Mouse (Mus musculus) intestine, embryonic 14.5 days (tissue): Measurements from ENCODE around the gene Wbp2. TPM values are rescaled to one million over a fixed set of nuclear protein-coding genes. Genes with fewer than 3 reads are reported as not detected.
A peak's percentile ranks its signal among the peaks of the same experiment; 100 is the strongest.

Experiments used
- ATAC-seq: fragments of 200-750 bp; cut with Nextera tagmentation; replicated peaks from 2 replicates; pipeline ENCODE4 v1.8.0; 2017; ENCODE audit warnings: low read depth, moderate number of reproducible peaks, moderate TSS enrichment, moderate library complexity; ENCODE audit not compliant: low FRiP score, low TSS enrichment
- DNase-seq: peaks from one replicate; pipeline ENCODE4 v3.0.0-alpha.2; 2018; ENCODE audit warnings: low spot score
- H3K27ac ChIP-seq: fragments of 300-500 bp; sonication (generic); 2 replicates; pipeline ENCODE4 v1.5.1; 2014; ENCODE audit warnings: low read depth, mild to moderate bottlenecking, control low read depth
- H3K27me3 ChIP-seq: fragments of 300-500 bp; sonication (generic); replicated peaks from 2 replicates; pipeline ENCODE4 v1.6.1; 2014; ENCODE audit warnings: low read length, control low read depth; ENCODE audit not compliant: control insufficient read depth, insufficient read depth
- H3K36me3 ChIP-seq: fragments of 300-500 bp; sonication (generic); 2 replicates; pipeline ENCODE4 v1.6.1; 2014; ENCODE audit warnings: low read length, control low read depth; ENCODE audit not compliant: control insufficient read depth, insufficient read depth
- H3K4me1 ChIP-seq: fragments of 300-500 bp; sonication (generic); replicated peaks from 2 replicates; pipeline ENCODE4 v1.6.1; 2014; ENCODE audit warnings: low read length, control low read depth, mixed read lengths; ENCODE audit not compliant: control insufficient read depth, insufficient read depth
- H3K4me2 ChIP-seq: fragments of 300-500 bp; sonication (generic); 2 replicates; pipeline ENCODE4 v1.6.1; 2014; ENCODE audit warnings: low read length
- H3K4me3 ChIP-seq: fragments of 300-500 bp; sonication (generic); 2 replicates; pipeline ENCODE4 v1.5.1; 2014; ENCODE audit warnings: low read depth, low read length, control low read depth, mixed read lengths
- H3K9ac ChIP-seq: fragments of 300-500 bp; sonication (generic); 2 replicates; pipeline ENCODE4 v1.6.1; 2014; ENCODE audit warnings: mild to moderate bottlenecking, low read length
- H3K9me3 ChIP-seq: fragments of 300-500 bp; sonication (generic); 2 replicates; pipeline ENCODE4 v1.6.1; 2016; ENCODE audit warnings: low read length, control low read depth; ENCODE audit not compliant: control insufficient read depth
- WGBS: fragments of 180-500 bp; shearing (Covaris S2); extraction: QIAGEN DNeasy Blood & Tissue Kit; methylation state at CpG from one replicate; pipeline ENCODE4 v1.1.7; 2014; 5-methylcytosine and 5-hydroxymethylcytosine counted together
- polyA plus RNA-seq: library from polyadenylated mRNA; unstranded; fragments of >200 nt; fragmentation: Nextera tagmentation; extraction: Ambion mirVana; gene quantifications from 2 replicates; pipeline ENCODE4 v1.2.1, GENCODE M21; 2014

The Wbp2 gene
- polyA plus RNA-seq, 1 experiment from 2014 or later, result 85.0 TPM

GRCm38 (mm10) chr11:116042372-116043138 lies 44.2 kb downstream of the Wbp2 start:
- Histone ChIP-seq H3K36me3 (peaks cover 56% of the 10 kb centered on the region), H3K9me3 (no peaks in the 10 kb centered on the region), H3K9ac (no peak overlapping the region), H3K27me3 (no peaks in the 10 kb centered on the region), H3K27ac (no peak overlapping the region), H3K4me3 (no peak overlapping the region), H3K4me1 (no peaks in the 10 kb centered on the region), H3K4me2 (no peak overlapping the region)
- 85% methylated on average over 5 of the region's 5 CpGs for WGBS
- no peak for ATAC-seq
- DNase-seq, result no peak

DNA sequence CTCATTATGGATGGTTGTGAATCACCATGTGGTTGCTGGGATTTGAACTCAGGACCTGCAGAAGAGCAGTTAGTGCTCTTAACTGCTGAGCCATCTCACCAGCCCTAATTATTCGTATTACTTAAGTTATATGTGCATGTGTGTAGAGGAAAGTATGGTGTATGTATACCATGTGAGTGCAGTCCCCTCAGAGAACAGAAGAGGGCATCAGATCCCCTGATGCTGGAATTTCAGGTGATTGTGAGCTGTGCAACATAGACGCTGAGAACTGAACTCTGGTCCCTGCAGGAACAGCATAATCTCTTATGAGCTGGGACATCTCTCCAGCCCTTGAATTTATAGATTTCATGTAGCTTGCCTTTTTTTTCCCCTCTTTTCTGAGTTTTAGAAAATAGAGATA lies 45.0 kb downstream of the Wbp2 start:
- no peak for DNase-seq
- no peak overlapping the region for H3K4me2 ChIP-seq
- no peak overlapping the region for H3K4me3 ChIP-seq
- H3K27me3 ChIP-seq, result no peaks in the 10 kb centered on the region
- H3K4me1 ChIP-seq, result no peaks in the 10 kb centered on the region
- peaks cover 49% of the 10 kb centered on the region for H3K36me3 ChIP-seq
- no peaks in the 10 kb centered on the region for H3K9me3 ChIP-seq
- no peak for ATAC-seq
- 94% methylated on average over 2 of the region's 2 CpGs for WGBS
- no peak overlapping the region for H3K27ac ChIP-seq
- no peak overlapping the region for H3K9ac ChIP-seq

GRCm38 (mm10) chr11:116040593-116040992 lies 46.2 kb downstream of the Wbp2 start:
- H3K36me3 ChIP-seq, result peaks cover 42% of the 10 kb centered on the region
- no peaks in the 10 kb centered on the region for H3K27me3 ChIP-seq
- H3K4me2 ChIP-seq, result no peak overlapping the region
- H3K9me3 ChIP-seq, result no peaks in the 10 kb centered on the region
- ATAC-seq (no peak), DNase-seq (no peak)
- WGBS, result 86% methylated on average over 6 of the region's 6 CpGs
- H3K9ac ChIP-seq, result no peak overlapping the region
- H3K4me1 ChIP-seq, result no peaks in the 10 kb centered on the region
- H3K27ac ChIP-seq, result no peak overlapping the region
- no peak overlapping the region for H3K4me3 ChIP-seq

DNA sequence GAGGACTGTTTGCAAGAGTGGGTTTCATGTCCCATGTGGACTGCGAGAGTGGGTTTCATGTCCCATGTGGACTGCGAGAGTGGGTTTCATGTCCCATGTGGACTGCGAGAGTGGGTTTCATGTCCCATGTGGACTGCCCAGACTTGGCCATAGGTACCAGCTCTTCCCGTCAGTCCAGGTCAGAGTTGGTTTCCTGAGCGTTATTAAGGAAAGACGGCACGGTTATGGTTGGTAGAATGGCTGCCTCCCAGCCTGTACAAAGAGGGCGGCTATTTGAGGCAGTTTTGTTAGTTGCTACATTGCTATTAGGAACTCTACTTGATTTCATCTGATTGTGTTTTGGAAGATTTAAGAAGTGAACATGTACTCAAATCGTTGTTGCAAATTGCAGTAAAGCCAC lies 49.0 kb downstream of the Wbp2 start:
- Histone ChIP-seq H3K4me1 (no peaks in the 10 kb centered on the region), H3K9ac (no peak overlapping the region), H3K9me3 (no peaks in the 10 kb centered on the region), H3K4me2 (no peak overlapping the region), H3K36me3 (peaks cover 32% of the 10 kb centered on the region), H3K27ac (no peak overlapping the region), H3K4me3 (no peak overlapping the region), H3K27me3 (no peaks in the 10 kb centered on the region)
- DNase-seq, result no peak
- WGBS, result 94% methylated on average over 9 of the region's 9 CpGs
- ATAC-seq, result no peak

DNA sequence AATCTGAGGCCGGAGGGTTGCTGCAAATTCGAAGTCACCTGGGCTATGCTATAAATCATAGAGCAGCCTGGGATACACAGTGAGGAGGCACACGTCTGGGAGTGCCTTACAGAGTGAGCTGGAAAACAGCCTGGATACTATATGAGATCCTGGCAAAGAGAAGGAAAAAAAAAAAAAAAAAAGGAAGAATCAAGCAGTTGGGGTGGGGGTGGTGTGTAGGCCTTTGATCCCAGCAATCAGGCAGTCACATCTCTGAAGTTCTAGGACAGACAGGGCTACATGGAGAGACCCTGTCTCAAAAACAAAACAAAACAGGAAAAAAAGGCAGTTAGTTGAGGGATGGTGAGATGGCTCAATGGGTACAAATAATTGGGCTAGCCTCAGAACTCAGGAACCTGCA lies 50.1 kb downstream of the Wbp2 start:
- WGBS, result 76% methylated on average over 3 of the region's 3 CpGs
- Histone ChIP-seq H3K4me3 (no peak overlapping the region), H3K27ac (no peak overlapping the region), H3K4me2 (no peak overlapping the region), H3K4me1 (peaks cover 2% of the 10 kb centered on the region; the same call in 1 of the 2 replicates), H3K36me3 (peaks cover 27% of the 10 kb centered on the region), H3K9me3 (no peaks in the 10 kb centered on the region), H3K9ac (no peak overlapping the region), H3K27me3 (no peaks in the 10 kb centered on the region)
- ATAC-seq, result no peak
- DNase-seq, result no peak

- WGBS, result 94% methylated on average over 6 of the region's 6 CpGs
- Histone ChIP-seq H3K36me3 (peaks cover 11% of the 10 kb centered on the region), H3K4me1 (peaks cover 11% of the 10 kb centered on the region), H3K9ac (no peak overlapping the region), H3K9me3 (no peaks in the 10 kb centered on the region), H3K27ac (no peak overlapping the region), H3K4me2 (no peak overlapping the region), H3K4me3 (no peak overlapping the region), H3K27me3 (no peaks in the 10 kb centered on the region)
- DNase-seq (no peak), ATAC-seq (no peak)
These were observed 52.2 kb downstream of the Wbp2 start for GRCm38 (mm10) chr11:116034584-116034983.

GRCm38 (mm10) chr11:116030898-116031845 lies 55.6 kb downstream of the Wbp2 start:
- Histone ChIP-seq H3K27me3 (no peaks in the 10 kb centered on the region), H3K4me2 (peak overlapping the region; percentile 61), H3K4me1 (peaks cover 12% of the 10 kb centered on the region), H3K4me3 (peak overlapping the region; percentile 74), H3K36me3 (no peaks in the 10 kb centered on the region), H3K9ac (peak overlapping the region; percentile 99), H3K27ac (peak overlapping the region; percentile 99), H3K9me3 (no peaks in the 10 kb centered on the region)
- ATAC-seq (peak; percentile 18), DNase-seq (no peak)
- 24% methylated on average over 14 of the region's 14 CpGs for WGBS

DNA sequence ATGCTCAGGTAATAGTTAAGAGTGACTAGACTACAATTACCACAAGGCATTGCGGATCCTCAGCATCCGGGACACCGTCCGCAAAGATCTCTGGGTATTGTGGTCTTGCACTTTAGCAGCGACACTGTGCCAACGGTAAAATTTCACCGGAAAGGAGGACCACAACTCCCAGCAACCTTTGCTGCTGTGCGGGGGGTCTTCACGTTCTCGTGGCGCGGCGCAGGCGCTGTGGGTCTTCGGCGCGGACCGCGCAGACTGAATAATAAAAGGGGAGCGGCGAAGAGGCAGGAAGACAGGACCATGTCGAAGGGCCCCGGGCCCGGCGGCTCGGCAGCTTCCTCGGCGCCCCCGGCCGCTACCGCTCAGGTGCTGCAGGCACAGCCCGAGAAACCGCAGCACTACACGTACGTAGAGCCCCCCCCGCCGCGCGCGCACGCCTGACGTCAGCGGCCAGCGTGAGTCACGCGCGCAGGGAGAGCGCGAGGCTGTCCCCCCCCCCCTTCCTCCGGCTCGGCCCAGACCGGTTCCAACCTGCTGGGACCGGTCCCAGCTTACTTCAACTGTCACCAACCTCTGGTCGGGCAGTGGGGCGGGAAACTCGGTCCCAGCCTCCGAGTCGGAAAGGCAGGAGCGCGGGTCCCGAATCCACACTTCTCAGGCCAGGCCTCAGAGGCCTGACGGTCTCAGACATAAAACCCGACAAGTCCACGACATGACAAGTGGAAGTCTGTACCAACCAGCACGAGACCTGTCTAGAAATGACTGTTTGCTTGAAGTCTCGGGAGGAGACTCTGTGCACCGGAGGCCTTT lies 56.5 kb downstream of the Wbp2 start, which contains the start of gene Unk:
Gene Unk (plus strand): TSS at position 235 of the 810 bp plus-strand sequence.
- peak within 1 kb of the TSS; percentile 64 for H3K4me2 ChIP-seq
- peak; percentile 95 for ATAC-seq
- WGBS, result under 1% methylated on average over 67 of the region's 67 CpGs

More for the DNA sequence above, 56.5 kb downstream of the Wbp2 start, which contains the start of gene Unk:
- Histone ChIP-seq H3K9ac (peak within 1 kb of the TSS; percentile 99), H3K9me3 (no peaks in the 10 kb centered on the region), H3K27me3 (no peaks in the 10 kb centered on the region), H3K27ac (peak within 1 kb of the TSS; percentile 99), H3K36me3 (no peaks in the 10 kb centered on the region), H3K4me1 (peaks cover 12% of the 10 kb centered on the region), H3K4me3 (peak within 1 kb of the TSS; percentile 74)
- DNase-seq, result peak; percentile 98
